Mouse (Mus musculus): Measurements from ENCODE around the gene Dgkg. TPM values are rescaled to one million over a fixed set of nuclear protein-coding genes. Genes with fewer than 3 reads are reported as not detected.

Dgkg gene
- 26.3 and 31.6 TPM in 2 replicates for polyA plus RNA-seq (2021; fragmentation: Nextera tagmentation)
- long read RNA-seq, experiment 1, transcript Dgkg-202 (25 exons, 3,555 nt) = major isoform, 109 of 188 reads
- long read RNA-seq, experiment 1, transcript Dgkg-201 (24 exons, 2,725 nt) = minor isoform, 42 of 188 reads
- long read RNA-seq, experiment 1, partial matches to known transcripts = 19 of 188 reads
- long read RNA-seq, experiment 1, other reads (novel, unspliced or antisense) = 15 of 188 reads
- long read RNA-seq, experiment 2, transcript Dgkg-201 (24 exons, 2,725 nt) = minor isoform, 6 of 41 reads
- long read RNA-seq, experiment 2, transcript Dgkg-202 (25 exons, 3,555 nt) = major isoform, 16 of 41 reads
- long read RNA-seq, experiment 2, partial matches to known transcripts = 16 of 41 reads
- long read RNA-seq, experiment 2, other reads (novel, unspliced or antisense) = 3 of 41 reads

GRCm38 (mm10) chr16:22656533-22657444 lies at the start of gene Dgkg:
Gene Dgkg, minus strand, starts transcription at chr16:22657221.

GRCm38 (mm10) chr16:22439499-22440177 lies 217.4 kb downstream of the Dgkg start, which contains the start of gene Etv5:
Gene Etv5, minus strand, starts transcription at chr16:22439719.

Other genes with a start within 250 kb of the Dgkg start
- gene Etv5, start 217.5 kb downstream of the Dgkg start, polyA plus RNA-seq (2021; fragmentation: Nextera tagmentation) = 32.2 and 37.0 TPM in 2 replicates
- gene Crygs, start 154.4 kb upstream of the Dgkg start, polyA plus RNA-seq (2021; fragmentation: Nextera tagmentation) = not detected in 2 replicates
- 9.8 and 11.0 TPM in 2 replicates for gene Tbccd1, start 200.4 kb upstream of the Dgkg start, polyA plus RNA-seq (2021; fragmentation: Nextera tagmentation)
- gene Dnajb11, start 200.6 kb upstream of the Dgkg start, polyA plus RNA-seq (2021; fragmentation: Nextera tagmentation) = 87.3 and 90.5 TPM in 2 replicates
- not detected in 2 replicates for gene Ahsg, start 234.1 kb upstream of the Dgkg start, polyA plus RNA-seq (2021; fragmentation: Nextera tagmentation)